Mouse (Mus musculus) hindbrain, embryonic 10.5 days (tissue): ENCODE results near the gene Mpz. TPM values are rescaled to one million over a fixed set of nuclear protein-coding genes. Genes with fewer than 3 reads are reported as not detected.
A peak's percentile ranks its signal among the peaks of the same experiment; 100 is the strongest.

Experiments
- DNase-seq: peaks from one replicate; pipeline ENCODE4 v3.0.0-alpha.2; 2017; ENCODE audit warnings: low spot score
- H3K27ac ChIP-seq: fragments of 300-500 bp; sonication (generic); 2 replicates; pipeline ENCODE4 v1.5.1; 2016; ENCODE audit warnings: mild to moderate bottlenecking, moderate library complexity
- H3K27me3 ChIP-seq: fragments of 300-500 bp; sonication (generic); 2 replicates; pipeline ENCODE4 v1.6.1; 2016; ENCODE audit warnings: mild to moderate bottlenecking; ENCODE audit not compliant: poor library complexity, insufficient read depth, severe bottlenecking
- H3K36me3 ChIP-seq: fragments of 300-500 bp; sonication (generic); 2 replicates; pipeline ENCODE4 v1.6.1; 2016; ENCODE audit warnings: mild to moderate bottlenecking, moderate library complexity
- H3K4me1 ChIP-seq: fragments of 300-500 bp; sonication (generic); replicated peaks from 2 replicates; pipeline ENCODE4 v1.6.1; 2016; ENCODE audit warnings: mild to moderate bottlenecking
- H3K4me3 ChIP-seq: fragments of 300-500 bp; sonication (generic); 2 replicates; pipeline ENCODE4 v1.5.1; 2016; ENCODE audit warnings: mild to moderate bottlenecking, moderate library complexity
- H3K9me3 ChIP-seq: fragments of 300-500 bp; sonication (generic); 2 replicates; pipeline ENCODE4 v1.6.1; 2016; ENCODE audit warnings: mild to moderate bottlenecking, moderate library complexity
- WGBS: fragments of 180-500 bp; shearing (Covaris S2); methylation state at CpG from one replicate; pipeline ENCODE4 v1.1.7; 2016; 5-methylcytosine and 5-hydroxymethylcytosine counted together
- polyA plus RNA-seq: library from polyadenylated mRNA; unstranded; fragments of >200 nt; fragmentation: Nextera tagmentation; extraction: Ambion mirVana; gene quantifications from 2 replicates; pipeline ENCODE4 v1.2.1, GENCODE M21; 2016

The Mpz gene
- 1.3 and 1.6 TPM in 2 replicates for polyA plus RNA-seq

GRCm38 (mm10) chr1:171149974-171150760 is at the start of gene Mpz, which contains the start of gene Sdhc:
Gene Mpz, plus strand, starts transcription at chr1:171150711.
Gene Sdhc, minus strand, starts transcription at chr1:171150603.
- Histone ChIP-seq H3K36me3 (peaks cover 12% of the 10 kb centered on the region), H3K4me1 (peaks cover 23% of the 10 kb centered on the region), H3K9me3 (no peaks in the 10 kb centered on the region), H3K27ac (peak within 1 kb of the TSS; percentile 89), H3K27me3 (0 out of 2 replicates have a peak, but pooled peaks cover 5% of the 10 kb centered on the region), H3K4me3 (peak within 1 kb of the TSS; percentile 90)
- DNase-seq = peak; percentile 95
- WGBS = under 1% methylated on average over 34 of the region's 34 CpGs

GRCm38 (mm10) chr1:171101033-171101432 is 49.5 kb upstream of the Mpz start:
- no peak overlapping the region for H3K4me3 ChIP-seq
- no peaks in the 10 kb centered on the region for H3K36me3 ChIP-seq
- no peak overlapping the region for H3K27ac ChIP-seq
- no peaks in the 10 kb centered on the region for H3K9me3 ChIP-seq
- 0 out of 2 replicates have a peak, but pooled peaks cover 6% of the 10 kb centered on the region for H3K27me3 ChIP-seq
- no peak for DNase-seq
- 54% methylated on average over 2 of the region's 2 CpGs for WGBS
- peaks cover 18% of the 10 kb centered on the region for H3K4me1 ChIP-seq

GRCm38 (mm10) chr1:171101733-171102546 is 48.6 kb upstream of the Mpz start:
- Histone ChIP-seq H3K9me3 (no peaks in the 10 kb centered on the region), H3K4me1 (peaks cover 10% of the 10 kb centered on the region), H3K27ac (peak overlapping the region; percentile 86), H3K27me3 (0 out of 2 replicates have a peak, but pooled peaks cover 4% of the 10 kb centered on the region), H3K4me3 (peak overlapping the region; percentile 71), H3K36me3 (no peaks in the 10 kb centered on the region)
- under 1% methylated on average over 40 of the region's 40 CpGs for WGBS
- DNase-seq = peak; percentile 89

- H3K36me3 ChIP-seq = no peaks in the 10 kb centered on the region
- under 1% methylated on average over 35 of the region's 35 CpGs for WGBS
- peaks cover 10% of the 10 kb centered on the region for H3K4me1 ChIP-seq
- no peaks in the 10 kb centered on the region for H3K9me3 ChIP-seq
- H3K27me3 ChIP-seq = no peaks in the 10 kb centered on the region
- peak overlapping the region; percentile 71 for H3K4me3 ChIP-seq
- peak; percentile 92 for DNase-seq
- peak overlapping the region; percentile 86 for H3K27ac ChIP-seq
These were observed 47.8 kb upstream of the Mpz start for GRCm38 (mm10) chr1:171102547-171103177.

- 10% methylated on average over 10 of the region's 10 CpGs for WGBS
- Histone ChIP-seq H3K4me1 (peaks cover 10% of the 10 kb centered on the region), H3K27ac (0 out of 2 replicates have a peak overlapping the region, but pooled peaks have one; percentile 24), H3K27me3 (no peaks in the 10 kb centered on the region), H3K4me3 (peak overlapping the region; percentile 71), H3K9me3 (no peaks in the 10 kb centered on the region), H3K36me3 (no peaks in the 10 kb centered on the region)
- no peak for DNase-seq
These were observed 47.2 kb upstream of the Mpz start for GRCm38 (mm10) chr1:171103179-171103840.

- Histone ChIP-seq H3K4me3 (no peak overlapping the region), H3K27me3 (0 out of 2 replicates have a peak, but pooled peaks cover 6% of the 10 kb centered on the region), H3K4me1 (peaks cover 18% of the 10 kb centered on the region), H3K9me3 (no peaks in the 10 kb centered on the region), H3K36me3 (no peaks in the 10 kb centered on the region), H3K27ac (no peak overlapping the region)
- no peak for DNase-seq
- whole genome bisulfite sequencing = 70% methylated on average over 6 of the region's 6 CpGs
These were observed 45.3 kb upstream of the Mpz start for GRCm38 (mm10) chr1:171105226-171105625.

- DNase-seq = peak; percentile 31
- H3K4me3 ChIP-seq = peak overlapping the region; percentile 13
These were observed 40.9 kb upstream of the Mpz start for GRCm38 (mm10) chr1:171109620-171110019.

GRCm38 (mm10) chr1:171110659-171111019 is 39.9 kb upstream of the Mpz start:
- peaks cover 35% of the 10 kb centered on the region for H3K4me1 ChIP-seq
- H3K27ac ChIP-seq = peak overlapping the region; percentile 89
- WGBS = 11% methylated on average over 15 of the region's 15 CpGs
- DNase-seq = peak; percentile 75
- 0 out of 2 replicates have a peak, but pooled peaks cover 6% of the 10 kb centered on the region for H3K27me3 ChIP-seq
- no peaks in the 10 kb centered on the region for H3K9me3 ChIP-seq
- peak overlapping the region; percentile 59 for H3K4me3 ChIP-seq
- no peaks in the 10 kb centered on the region for H3K36me3 ChIP-seq

More at GRCm38 (mm10) chr1:171109620-171110019, 40.9 kb upstream of the Mpz start:
- 31% methylated on average over 9 of the region's 9 CpGs for WGBS
- H3K9me3 ChIP-seq = no peaks in the 10 kb centered on the region
- peaks cover 35% of the 10 kb centered on the region for H3K4me1 ChIP-seq
- 0 out of 2 replicates have a peak, but pooled peaks cover 6% of the 10 kb centered on the region for H3K27me3 ChIP-seq
- H3K27ac ChIP-seq = no peak overlapping the region
- no peaks in the 10 kb centered on the region for H3K36me3 ChIP-seq

- DNase-seq = peak; percentile 93
- Histone ChIP-seq H3K36me3 (no peaks in the 10 kb centered on the region), H3K27me3 (0 out of 2 replicates have a peak, but pooled peaks cover 6% of the 10 kb centered on the region), H3K4me3 (peak overlapping the region; percentile 59), H3K4me1 (peaks cover 35% of the 10 kb centered on the region), H3K9me3 (no peaks in the 10 kb centered on the region), H3K27ac (peak overlapping the region; percentile 89)
- under 1% methylated on average over 38 of the region's 38 CpGs for WGBS
These were observed 39.3 kb upstream of the Mpz start for GRCm38 (mm10) chr1:171111020-171111780.

- H3K9me3 ChIP-seq = no peaks in the 10 kb centered on the region
- peak; percentile 69 for DNase-seq
- H3K4me1 ChIP-seq = peaks cover 35% of the 10 kb centered on the region
- H3K4me3 ChIP-seq = peak overlapping the region; percentile 59
- WGBS = 5% methylated on average over 15 of the region's 15 CpGs
- 0 out of 2 replicates have a peak, but pooled peaks cover 6% of the 10 kb centered on the region for H3K27me3 ChIP-seq
- H3K36me3 ChIP-seq = no peaks in the 10 kb centered on the region
- peak overlapping the region; percentile 71 for H3K27ac ChIP-seq
These were observed 38.5 kb upstream of the Mpz start for GRCm38 (mm10) chr1:171111781-171112575.

- H3K4me1 ChIP-seq = peaks cover 35% of the 10 kb centered on the region
- no peaks in the 10 kb centered on the region for H3K9me3 ChIP-seq
- H3K27ac ChIP-seq = no peak overlapping the region
- H3K36me3 ChIP-seq = no peaks in the 10 kb centered on the region
- no peak for DNase-seq
- 84% methylated on average over 4 of the region's 4 CpGs for WGBS
- no peak overlapping the region for H3K4me3 ChIP-seq
- H3K27me3 ChIP-seq = 0 out of 2 replicates have a peak, but pooled peaks cover 6% of the 10 kb centered on the region
These were observed 37.5 kb upstream of the Mpz start for GRCm38 (mm10) chr1:171112986-171113385.
